Comparison of ENCODE assay signal across 8 mouse cellular contexts in the genomic region with DNA sequence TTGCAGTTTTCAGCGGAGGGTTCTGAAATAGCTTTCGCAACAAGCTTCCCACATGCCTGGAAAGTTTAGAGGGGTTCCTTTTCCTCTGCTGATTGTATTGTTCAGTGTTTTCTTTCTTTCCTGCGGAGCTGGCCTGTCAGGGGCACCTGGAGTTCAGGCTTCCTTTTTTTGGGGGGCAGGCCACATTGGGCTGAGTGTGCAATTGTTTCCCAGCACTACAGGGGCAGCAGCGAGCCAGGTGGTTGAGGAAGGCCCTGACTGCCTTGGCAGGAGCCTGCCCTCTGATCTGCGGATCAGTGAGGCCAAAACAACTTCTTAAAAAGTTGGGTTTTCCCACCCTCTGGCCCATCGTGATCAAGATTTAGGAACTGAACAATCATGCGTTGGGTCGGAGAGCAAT. TPM values are rescaled to one million over a fixed set of nuclear protein-coding genes. Genes with fewer than 3 reads are reported as not detected.
A peak's percentile ranks its signal among the peaks of the same experiment; 100 is the strongest.
DNase-seq lines count a peak whose midpoint lies in the region; ATAC-seq and TF ChIP-seq lines count a peak whose summit lies in the region.

No protein-coding gene starts in this region.

- no peak for ATAC-seq in midbrain, embryonic 12.5 days (ENCODE audit: low FRiP score, low read depth)
- no peak for ATAC-seq in midbrain, embryonic 16.5 days
- no peak for ATAC-seq in heart, postnatal 0 days (ENCODE audit: insufficient read depth, low read depth)
- no peak for ATAC-seq in limb, embryonic 13.5 days (ENCODE audit: low FRiP score, low read depth)
- ATAC-seq in stomach, embryonic 15.5 days (ENCODE audit: insufficient read depth, low FRiP score, low read depth), result 0 out of 2 replicates have a peak, but pooled peaks have one; percentile 29
- no peak for ATAC-seq in CD4-positive, CD25-positive, alpha-beta regulatory T cell, adult 4 months

- no peaks in the 10 kb centered on the region for H3K36me3 ChIP-seq in midbrain, embryonic 12.5 days
- H3K36me3 ChIP-seq in midbrain, embryonic 16.5 days (ENCODE audit: control insufficient read depth, insufficient read depth, low read length), result no peaks in the 10 kb centered on the region
- no peaks in the 10 kb centered on the region for H3K36me3 ChIP-seq in heart, postnatal 0 days (replicated peaks; ENCODE audit: control insufficient read depth, insufficient read depth, low read length)
- H3K36me3 ChIP-seq in limb, embryonic 13.5 days, result peaks cover 4% of the 10 kb centered on the region; the same call in 1 of the 2 replicates
- no peaks in the 10 kb centered on the region for H3K36me3 ChIP-seq in stomach, embryonic 15.5 days

- peak overlapping the region; percentile 31; the same call in 1 of the 2 replicates for H3K4me2 ChIP-seq in midbrain, embryonic 12.5 days (replicated peaks)
- no peak overlapping the region for H3K4me2 ChIP-seq in midbrain, embryonic 16.5 days (ENCODE audit: low read length)
- peak overlapping the region; percentile 39; the same call in 1 of the 2 replicates for H3K4me2 ChIP-seq in heart, postnatal 0 days (ENCODE audit: low read depth, low read length)
- peak overlapping the region; percentile 51 for H3K4me2 ChIP-seq in limb, embryonic 13.5 days (replicated peaks)
- peak overlapping the region; percentile 45 for H3K4me2 ChIP-seq in stomach, embryonic 15.5 days

- H3K4me1 ChIP-seq in midbrain, embryonic 12.5 days, result peaks cover 29% of the 10 kb centered on the region
- peaks cover 10% of the 10 kb centered on the region for H3K4me1 ChIP-seq in midbrain, embryonic 16.5 days (ENCODE audit: control insufficient read depth, insufficient read depth, low read length)
- H3K4me1 ChIP-seq in heart, postnatal 0 days (ENCODE audit: control insufficient read depth, insufficient read depth), result peaks cover 45% of the 10 kb centered on the region
- H3K4me1 ChIP-seq in limb, embryonic 13.5 days, result peaks cover 75% of the 10 kb centered on the region
- peaks cover 16% of the 10 kb centered on the region for H3K4me1 ChIP-seq in stomach, embryonic 15.5 days

- TF ChIP-seq CTCF in heart, postnatal 0 days (IDR thresholded peaks at IDR 0.05; ENCODE audit: low read depth), result peak; percentile 25

- WGBS in midbrain, embryonic 12.5 days, result 39% methylated on average over 8 of the region's 8 CpGs
- WGBS in midbrain, embryonic 16.5 days, result 44% methylated on average over 8 of the region's 8 CpGs
- 61% methylated on average over 8 of the region's 8 CpGs for WGBS in heart, postnatal 0 days
- 46% methylated on average over 8 of the region's 8 CpGs for whole genome bisulfite sequencing in limb, embryonic 13.5 days
- WGBS in stomach, embryonic 15.5 days, result 55% methylated on average over 8 of the region's 8 CpGs

- no peak overlapping the region for H3K9ac ChIP-seq in midbrain, embryonic 12.5 days (replicated peaks)
- no peak overlapping the region for H3K9ac ChIP-seq in midbrain, embryonic 16.5 days (ENCODE audit: low read depth, low read length)
- no peak overlapping the region for H3K9ac ChIP-seq in heart, postnatal 0 days (replicated peaks; ENCODE audit: low read depth, low read length)
- no peak overlapping the region for H3K9ac ChIP-seq in limb, embryonic 13.5 days
- H3K9ac ChIP-seq in stomach, embryonic 15.5 days, result no peak overlapping the region

- DNase-seq in heart, postnatal 0 days (ENCODE audit: low spot score), result peak; percentile 37
- no peak for DNase-seq in frontal cortex, postnatal 10 days (ENCODE audit: low spot score in 2 of 2)
- DNase-seq in right cerebral cortex, postnatal 4 days, result no peak

- H3K9me3 ChIP-seq in midbrain, embryonic 12.5 days, result no peaks in the 10 kb centered on the region
- no peaks in the 10 kb centered on the region for H3K9me3 ChIP-seq in midbrain, embryonic 16.5 days (replicated peaks; ENCODE audit: control insufficient read depth, low read length, poor library complexity, severe bottlenecking)
- H3K9me3 ChIP-seq in heart, postnatal 0 days (replicated peaks; ENCODE audit: control insufficient read depth, low read length), result no peaks in the 10 kb centered on the region
- H3K9me3 ChIP-seq in limb, embryonic 13.5 days, result no peaks in the 10 kb centered on the region
- no peaks in the 10 kb centered on the region for H3K9me3 ChIP-seq in stomach, embryonic 15.5 days

- no peak overlapping the region for H3K4me3 ChIP-seq in midbrain, embryonic 12.5 days
- H3K4me3 ChIP-seq in midbrain, embryonic 16.5 days (ENCODE audit: low read depth, low read length), result no peak overlapping the region
- H3K4me3 ChIP-seq in heart, postnatal 0 days (ENCODE audit: low read depth, low read length), result no peak overlapping the region
- peak overlapping the region; percentile 3; the same call in 1 of the 2 replicates for H3K4me3 ChIP-seq in limb, embryonic 13.5 days
- H3K4me3 ChIP-seq in stomach, embryonic 15.5 days (replicated peaks), result no peak overlapping the region; the same call in 1 of the 2 replicates

- H3K27ac ChIP-seq in midbrain, embryonic 12.5 days (replicated peaks), result no peak overlapping the region
- no peak overlapping the region for H3K27ac ChIP-seq in midbrain, embryonic 16.5 days (ENCODE audit: low read length)
- H3K27ac ChIP-seq in heart, postnatal 0 days (ENCODE audit: low read depth), result 0 out of 2 replicates have a peak overlapping the region, but pooled peaks have one; percentile 4
- H3K27ac ChIP-seq in limb, embryonic 13.5 days, result peak overlapping the region; percentile 10; the same call in 1 of the 2 replicates
- peak overlapping the region; percentile 21; the same call in 1 of the 2 replicates for H3K27ac ChIP-seq in stomach, embryonic 15.5 days

- peaks cover 88% of the 10 kb centered on the region for H3K27me3 ChIP-seq in midbrain, embryonic 12.5 days
- peaks cover 10% of the 10 kb centered on the region for H3K27me3 ChIP-seq in midbrain, embryonic 16.5 days (ENCODE audit: control insufficient read depth, insufficient read depth, low read depth, low read length)
- no peaks in the 10 kb centered on the region for H3K27me3 ChIP-seq in heart, postnatal 0 days (ENCODE audit: control insufficient read depth, insufficient read depth, low read length)
- peaks cover 28% of the 10 kb centered on the region for H3K27me3 ChIP-seq in limb, embryonic 13.5 days
- no peaks in the 10 kb centered on the region for H3K27me3 ChIP-seq in stomach, embryonic 15.5 days (replicated peaks)

- TF ChIP-seq EP300 in heart, postnatal 0 days (IDR thresholded peaks at IDR 0.05; ENCODE audit: low read depth), result no peak

RNA-seq across cellular contexts. Expression of a gene that starts 5.6 kb away (rescaled TPM):
- polyA plus RNA-seq in midbrain, embryonic 12.5 days (2016; fragmentation: Nextera tagmentation; extraction: Ambion mirVana), result 20.4 and 22.3 TPM in 2 replicates
- 15.9 and 16.3 TPM in 2 replicates for polyA plus RNA-seq in midbrain, embryonic 16.5 days (2015; fragmentation: Nextera tagmentation; extraction: Ambion mirVana)
- total RNA-seq in heart, postnatal 0 days (2014; rRNA removed; ENCODE audit: low replicate concordance), result 20.9 and 22.5 TPM in 2 replicates
- 10.8 and 11.8 TPM in 2 replicates for polyA plus RNA-seq in heart, postnatal 0 days (2015; fragmentation: Nextera tagmentation; extraction: Ambion mirVana)
- 69.5 and 79.1 TPM in 2 replicates for polyA plus RNA-seq in limb, embryonic 13.5 days (2015; fragmentation: Nextera tagmentation; extraction: Ambion mirVana)
- 18.2 and 19.1 TPM in 2 replicates for polyA plus RNA-seq in stomach, embryonic 15.5 days (2015; fragmentation: Nextera tagmentation; extraction: Ambion mirVana)
- under 1 TPM in 1 of 2 experiments, not detected in 1; 0.08 TPM for polyA plus RNA-seq in CD4-positive, CD25-positive, alpha-beta regulatory T cell, adult 4 months (2017; shearing (Covaris generic))

Comparison
In these comparisons a context has a peak if more than half of its experiments do, and no peak if none do; other contexts are left out.
1. H3K27ac ChIP-seq: peak in heart, postnatal 0 days (single experiment), limb, embryonic 13.5 days (single experiment) and stomach, embryonic 15.5 days (single experiment); none in midbrain, embryonic 12.5 days (single experiment) and midbrain, embryonic 16.5 days (single experiment).
2. RNA of a gene that starts 5.6 kb away (polyA plus RNA-seq): 69.5 to 79.1 TPM in limb, embryonic 13.5 days, 20.4 to 22.3 TPM in midbrain, embryonic 12.5 days, 18.2 to 19.1 TPM in stomach, embryonic 15.5 days, 15.9 to 16.3 TPM in midbrain, embryonic 16.5 days and 10.8 to 11.8 TPM in heart, postnatal 0 days; 0.08 TPM in CD4-positive, CD25-positive, alpha-beta regulatory T cell, adult 4 months; every median in the first group is over 10 times any median in the second.